Mouse (Mus musculus): ENCODE measurements around the gene E130311K13Rik. TPM values are rescaled to one million over a fixed set of nuclear protein-coding genes. Genes with fewer than 3 reads are reported as not detected.

Gene E130311K13Rik
- polyA plus RNA-seq (2016; fragmentation: Nextera tagmentation; extraction: Ambion mirVana), result 3.4 and 3.8 TPM in 2 replicates

DNA sequence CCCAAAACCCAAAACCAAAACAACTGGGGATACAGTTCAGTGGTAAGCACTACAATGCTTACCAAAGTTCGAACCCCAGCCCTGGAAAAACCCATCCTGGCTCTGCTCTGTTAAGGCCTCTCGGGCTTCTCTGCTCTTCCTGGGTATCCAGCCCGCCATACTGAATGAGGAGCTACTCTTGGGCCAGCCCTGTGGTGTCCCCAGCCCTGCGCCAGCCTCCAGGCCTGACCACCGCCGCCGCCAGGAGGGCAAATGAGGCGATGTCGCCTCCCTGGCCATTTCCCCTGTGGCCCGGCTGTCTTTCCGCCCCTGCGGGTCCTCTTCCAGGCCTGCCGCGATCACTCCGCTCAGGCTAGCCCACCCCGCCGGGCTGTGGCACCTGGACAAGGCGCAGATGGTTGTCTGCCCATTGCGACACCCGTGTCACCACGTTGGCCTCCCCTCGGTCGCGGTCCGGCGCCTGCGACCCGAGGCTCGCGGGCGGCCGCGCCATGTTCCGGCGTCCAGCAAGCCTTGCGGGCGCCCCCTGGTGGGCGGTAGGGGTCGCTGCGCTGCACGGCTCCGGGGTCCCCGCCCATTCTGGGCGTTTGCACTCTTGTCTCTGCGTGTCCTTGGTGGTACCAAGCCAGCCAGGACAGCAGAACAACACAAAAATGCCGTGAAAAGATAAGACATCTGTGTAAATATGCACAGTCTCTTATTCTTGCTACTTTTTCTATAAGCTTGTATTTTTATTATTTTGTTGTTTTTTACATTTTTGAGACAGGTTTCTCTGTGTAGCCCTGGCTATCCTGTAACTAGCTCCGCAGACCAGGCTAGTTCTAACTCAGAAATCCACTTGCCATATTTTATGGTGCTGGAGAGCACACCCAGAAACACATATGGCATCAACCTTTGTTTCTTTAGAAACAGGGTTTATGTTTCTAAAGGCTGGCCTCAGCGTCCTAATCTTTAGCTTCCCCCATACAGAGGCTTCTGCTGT, at the start of gene E130311K13Rik:
E130311K13Rik (minus strand) TSS at position 595 of the 982 bp plus-strand sequence.
- Histone ChIP-seq H3K4me1 (replicated peaks) (0 out of 2 replicates have a peak, but pooled peaks cover 3% of the 10 kb centered on the region), H3K9ac (replicated peaks) (peak within 1 kb of the TSS; percentile 86), H3K4me2 (peak within 1 kb of the TSS; percentile 70), H3K36me3 (no peaks in the 10 kb centered on the region), H3K4me3 (replicated peaks) (peak within 1 kb of the TSS; percentile 69), H3K27me3 (no peaks in the 10 kb centered on the region), H3K27ac (peak within 1 kb of the TSS; percentile 71; the same call in 1 of the 2 replicates), H3K9me3 (no peaks in the 10 kb centered on the region)
- peak; percentile 89 for ATAC-seq (ENCODE audit: insufficient number of reproducible peaks, insufficient read depth, low FRiP score, low TSS enrichment, low read depth)
- WGBS, result 6% methylated on average over 48 of the region's 48 CpGs

DNA sequence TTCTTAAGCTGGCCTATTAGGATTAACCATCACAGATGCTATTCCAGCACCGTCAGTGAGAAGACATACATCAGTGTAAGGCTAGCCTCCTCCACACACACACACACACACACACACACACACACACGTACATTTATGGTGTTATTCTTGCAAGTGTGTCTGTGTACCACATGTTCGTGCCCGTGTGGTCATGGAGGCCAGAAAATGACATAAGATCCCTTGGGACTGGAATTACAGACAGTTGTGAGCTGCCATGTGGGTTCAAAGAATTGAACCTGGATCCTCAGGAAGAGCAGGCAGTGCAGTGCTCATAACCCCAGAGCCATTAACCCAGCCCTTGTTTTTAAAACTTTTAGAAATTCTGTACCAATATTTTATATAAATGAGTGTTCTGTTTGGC, 48.6 kb upstream of the E130311K13Rik start:
- ATAC-seq (ENCODE audit: insufficient number of reproducible peaks, insufficient read depth, low FRiP score, low TSS enrichment, low read depth), result no peak
- WGBS, result 62% methylated on average over 4 of the region's 4 CpGs
- peak overlapping the region; percentile 20; the same call in 1 of the 2 replicates for H3K4me3 ChIP-seq (replicated peaks)
- H3K4me2 ChIP-seq, result peak overlapping the region; percentile 75
- H3K9ac ChIP-seq (replicated peaks), result no peak overlapping the region
- H3K4me1 ChIP-seq (replicated peaks), result peaks cover 17% of the 10 kb centered on the region
- no peaks in the 10 kb centered on the region for H3K9me3 ChIP-seq
- peaks cover 29% of the 10 kb centered on the region for H3K36me3 ChIP-seq
- no peaks in the 10 kb centered on the region for H3K27me3 ChIP-seq
- no peak overlapping the region for H3K27ac ChIP-seq

DNA sequence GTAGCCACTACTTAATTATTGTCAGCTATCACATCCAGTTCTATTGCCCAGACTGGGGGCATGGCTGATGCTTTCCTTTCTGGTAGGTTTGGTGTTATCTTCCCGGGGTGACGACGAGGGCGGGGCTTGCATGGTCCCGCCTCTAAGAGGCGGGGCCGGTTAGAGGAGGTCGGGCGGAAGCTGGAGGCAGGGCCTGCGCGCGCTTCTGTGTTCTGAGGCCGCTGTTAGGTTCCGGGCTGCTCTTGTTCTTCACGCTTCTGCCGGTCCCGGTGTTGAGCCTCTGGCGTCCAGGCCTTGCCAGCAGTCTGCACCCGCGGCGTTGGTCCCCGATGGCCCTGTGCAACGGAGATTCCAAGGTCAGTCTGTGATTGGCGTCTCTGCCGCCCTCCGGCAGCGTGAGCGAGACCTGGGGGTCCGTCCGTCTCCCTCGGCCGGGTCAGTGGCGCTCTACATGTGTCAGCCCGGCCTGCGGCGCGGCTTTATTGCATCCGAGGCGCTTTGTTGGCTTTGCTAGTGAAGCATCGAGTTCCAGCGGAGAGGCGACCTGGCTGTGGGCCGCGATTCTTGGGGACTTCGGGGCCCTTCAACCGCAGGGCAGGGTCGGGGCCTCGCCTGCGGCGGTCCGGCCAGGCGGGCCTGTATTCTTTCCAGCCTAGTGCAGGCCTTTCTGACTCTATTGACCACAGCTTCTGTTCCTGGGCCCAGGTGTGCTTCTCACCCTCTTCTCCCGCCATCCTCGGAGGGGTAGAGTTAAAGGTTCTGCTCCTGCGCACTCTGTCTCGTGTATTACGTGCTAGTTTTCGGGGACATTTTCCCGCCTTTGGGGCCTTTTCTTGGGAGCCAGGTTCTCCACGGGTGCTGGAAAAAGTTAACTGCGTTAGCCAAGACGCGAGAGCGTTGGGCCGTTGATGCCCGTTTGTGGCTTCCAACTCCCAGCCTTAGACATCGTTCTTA, 47.0 kb upstream of the E130311K13Rik start, which contains the start of gene Gmps:
Gmps (plus strand) TSS at position 152 of the 954 bp plus-strand sequence.
- Histone ChIP-seq H3K9me3 (no peaks in the 10 kb centered on the region), H3K4me1 (replicated peaks) (peaks cover 17% of the 10 kb centered on the region), H3K27me3 (no peaks in the 10 kb centered on the region), H3K4me3 (replicated peaks) (peak within 1 kb of the TSS; percentile 91), H3K4me2 (peak within 1 kb of the TSS; percentile 75), H3K9ac (replicated peaks) (peak within 1 kb of the TSS; percentile 94), H3K27ac (peak within 1 kb of the TSS; percentile 95), H3K36me3 (peaks cover 14% of the 10 kb centered on the region)
- WGBS, result under 1% methylated on average over 67 of the region's 67 CpGs
- ATAC-seq (ENCODE audit: insufficient number of reproducible peaks, insufficient read depth, low FRiP score, low TSS enrichment, low read depth), result peak; percentile 94

DNA sequence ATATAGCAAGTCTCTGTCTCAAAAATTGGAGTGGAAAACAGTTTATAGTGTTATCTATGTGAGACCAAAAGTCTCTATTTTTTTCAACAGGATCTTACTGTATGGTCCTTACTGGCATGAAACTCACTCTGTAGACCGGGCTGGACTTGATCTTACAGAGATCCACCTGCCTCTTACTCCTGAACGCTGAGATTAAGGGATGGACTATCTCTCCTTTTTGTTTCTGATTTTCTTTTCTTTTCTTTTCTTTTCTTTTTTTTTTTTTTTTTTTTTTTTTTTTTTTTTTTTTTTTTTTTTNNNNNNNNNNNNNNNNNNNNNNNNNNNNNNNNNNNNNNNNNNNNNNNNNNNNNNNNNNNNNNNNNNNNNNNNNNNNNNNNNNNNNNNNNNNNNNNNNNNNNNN, 36.7 kb upstream of the E130311K13Rik start:
- no peaks in the 10 kb centered on the region for H3K36me3 ChIP-seq
- no peak overlapping the region for H3K4me2 ChIP-seq
- H3K9me3 ChIP-seq, result 0 out of 2 replicates have a peak, but pooled peaks cover 4% of the 10 kb centered on the region
- H3K4me1 ChIP-seq (replicated peaks), result peaks cover 16% of the 10 kb centered on the region; the same call in 1 of the 2 replicates
- H3K27ac ChIP-seq, result no peak overlapping the region
- H3K9ac ChIP-seq (replicated peaks), result no peak overlapping the region
- no peak for ATAC-seq (ENCODE audit: insufficient number of reproducible peaks, insufficient read depth, low FRiP score, low TSS enrichment, low read depth)
- 0 out of 2 replicates have a peak, but pooled peaks cover 5% of the 10 kb centered on the region for H3K27me3 ChIP-seq
- no peak overlapping the region for H3K4me3 ChIP-seq (replicated peaks)
- WGBS, result 73% methylated on average over 2 of the region's 2 CpGs

DNA sequence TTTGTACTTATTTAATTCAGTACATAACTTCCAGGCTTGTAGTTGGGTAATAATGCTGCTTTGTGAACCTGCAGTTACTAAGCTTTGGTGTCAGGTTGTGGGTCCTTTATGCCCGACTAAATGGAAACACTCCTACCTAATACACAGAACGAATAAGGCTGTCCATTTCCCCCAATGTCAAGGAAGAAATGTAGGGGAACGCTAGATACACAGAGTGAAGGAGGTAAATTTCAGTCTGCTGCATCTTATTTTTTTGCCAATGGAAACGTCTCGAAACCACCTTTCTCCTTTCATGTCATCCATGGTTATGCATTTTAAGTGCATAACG, 35.6 kb upstream of the E130311K13Rik start:
- H3K27ac ChIP-seq, result peak overlapping the region; percentile 19; the same call in 1 of the 2 replicates
- peak overlapping the region; percentile 92 for H3K4me3 ChIP-seq (replicated peaks)
- H3K9ac ChIP-seq (replicated peaks), result no peak overlapping the region
- WGBS, result 81% methylated on average over 6 of the region's 6 CpGs
- no peaks in the 10 kb centered on the region for H3K9me3 ChIP-seq
- ATAC-seq (ENCODE audit: insufficient number of reproducible peaks, insufficient read depth, low FRiP score, low TSS enrichment, low read depth), result no peak
- 0 out of 2 replicates have a peak, but pooled peaks cover 5% of the 10 kb centered on the region for H3K27me3 ChIP-seq
- peaks cover 16% of the 10 kb centered on the region; the same call in 1 of the 2 replicates for H3K4me1 ChIP-seq (replicated peaks)
- H3K36me3 ChIP-seq, result no peaks in the 10 kb centered on the region
- H3K4me2 ChIP-seq, result peak overlapping the region; percentile 85

DNA sequence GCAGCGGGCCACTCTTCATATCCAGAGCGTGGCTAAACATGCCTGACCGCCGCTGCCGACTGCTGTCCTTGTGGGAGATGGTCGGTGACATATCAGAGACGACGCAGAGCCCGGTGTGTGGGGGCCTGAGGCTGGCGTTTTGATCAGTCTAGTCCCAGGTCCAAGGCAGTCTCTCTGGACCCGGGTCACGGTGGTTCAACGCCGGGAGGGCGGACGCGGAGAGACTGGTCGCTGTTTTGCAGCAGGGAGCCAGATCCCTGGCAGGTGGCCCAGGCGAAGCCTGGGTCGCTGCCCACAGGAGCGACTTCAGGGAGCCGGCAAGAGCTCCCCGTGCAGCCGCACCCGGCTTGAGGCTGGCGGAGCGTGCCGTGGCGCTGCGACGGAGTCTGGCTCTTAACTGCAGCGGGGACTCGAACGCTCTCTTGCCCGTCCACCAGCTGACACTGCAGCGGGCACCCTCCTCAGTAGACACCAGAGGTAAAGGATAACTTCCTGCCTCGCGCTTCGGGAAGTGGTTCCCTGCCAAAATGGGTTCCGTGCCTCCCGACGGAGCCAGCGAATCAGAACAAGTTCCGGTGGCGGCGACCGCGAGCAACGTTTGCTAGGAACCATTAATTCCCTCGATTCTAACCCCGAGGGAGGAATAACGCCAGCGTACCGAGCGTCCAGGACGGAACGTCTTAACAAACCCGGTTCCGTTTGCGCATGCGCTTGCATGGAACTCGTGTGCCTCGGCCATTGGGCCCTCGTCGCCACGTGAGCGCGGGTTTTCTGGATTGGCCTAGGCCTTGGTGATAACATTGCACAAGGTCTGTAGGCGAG, 35.0 kb upstream of the E130311K13Rik start, which contains the start of gene Slc33a1:
Slc33a1 (minus strand) TSS at position 669 of the 822 bp plus-strand sequence.
- Histone ChIP-seq H3K9ac (replicated peaks) (peak within 1 kb of the TSS; percentile 85), H3K4me1 (replicated peaks) (peaks cover 16% of the 10 kb centered on the region; the same call in 1 of the 2 replicates), H3K27me3 (0 out of 2 replicates have a peak, but pooled peaks cover 5% of the 10 kb centered on the region), H3K36me3 (no peaks in the 10 kb centered on the region), H3K27ac (peak within 1 kb of the TSS; percentile 81), H3K4me3 (replicated peaks) (peak within 1 kb of the TSS; percentile 92), H3K4me2 (peak within 1 kb of the TSS; percentile 85), H3K9me3 (no peaks in the 10 kb centered on the region)
- peak; percentile 91 for ATAC-seq (ENCODE audit: insufficient number of reproducible peaks, insufficient read depth, low FRiP score, low TSS enrichment, low read depth)
- under 1% methylated on average over 69 of the region's 69 CpGs for WGBS

DNA sequence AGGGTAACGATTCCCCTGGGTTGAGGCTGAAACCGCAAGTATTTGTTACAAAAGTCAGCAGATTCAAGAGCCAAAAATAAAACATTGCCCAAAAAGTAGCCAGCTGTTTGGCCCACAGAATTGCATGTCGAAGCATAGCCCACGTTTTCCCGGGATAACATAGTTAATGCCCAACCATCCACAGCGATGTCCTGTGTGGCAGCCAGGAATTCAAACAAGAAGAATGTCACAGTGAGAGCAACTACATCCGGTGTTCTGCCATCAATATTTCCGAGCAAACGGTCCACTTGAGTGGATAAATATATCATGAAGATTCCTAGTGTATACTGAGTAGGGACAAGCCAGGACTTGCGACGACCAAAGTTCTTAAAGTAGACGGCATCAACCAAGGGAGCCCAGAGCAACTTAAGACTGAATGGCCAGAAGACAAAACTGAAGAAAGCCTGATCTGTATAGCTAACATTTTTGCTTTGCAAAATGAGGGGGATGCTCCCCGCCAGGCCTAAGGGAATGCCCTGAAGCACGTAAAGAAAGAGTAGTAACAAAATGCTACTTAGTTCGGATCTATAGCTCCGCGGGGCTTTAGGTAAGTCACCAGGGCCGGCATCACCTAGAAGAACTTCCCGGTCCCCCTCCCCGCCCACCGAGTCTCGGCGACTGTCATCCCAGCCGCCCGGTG, 34.3 kb upstream of the E130311K13Rik start:
- Histone ChIP-seq H3K4me1 (replicated peaks) (peaks cover 16% of the 10 kb centered on the region; the same call in 1 of the 2 replicates), H3K27ac (peak overlapping the region; percentile 81), H3K4me2 (peak overlapping the region; percentile 85), H3K36me3 (no peaks in the 10 kb centered on the region), H3K4me3 (replicated peaks) (peak overlapping the region; percentile 92), H3K9ac (replicated peaks) (peak overlapping the region; percentile 85), H3K9me3 (no peaks in the 10 kb centered on the region), H3K27me3 (0 out of 2 replicates have a peak, but pooled peaks cover 5% of the 10 kb centered on the region)
- peak; percentile 9; the same call in 1 of the 2 replicates for ATAC-seq (ENCODE audit: insufficient number of reproducible peaks, insufficient read depth, low FRiP score, low TSS enrichment, low read depth)
- WGBS, result 9% methylated on average over 25 of the region's 25 CpGs

DNA sequence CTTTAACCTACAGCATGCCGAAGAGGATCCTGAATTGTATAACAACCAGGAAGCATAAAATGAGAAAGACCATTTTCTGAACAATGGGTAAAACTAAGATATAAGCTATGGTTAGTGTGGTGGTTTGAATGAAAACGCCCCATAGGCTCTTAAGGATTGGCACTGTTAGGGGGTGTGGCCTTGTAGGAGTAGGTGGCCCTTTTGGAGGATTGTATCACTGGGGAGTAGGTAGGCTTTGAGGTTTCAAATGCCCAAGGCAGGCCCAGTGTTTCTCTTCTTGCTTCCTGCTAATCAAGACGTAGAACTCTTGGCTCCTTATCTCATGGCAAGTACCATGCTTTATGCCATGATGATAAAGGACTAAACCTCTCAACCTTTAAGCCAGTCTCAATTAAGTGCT, 20.6 kb upstream of the E130311K13Rik start:
- no peak overlapping the region for H3K27ac ChIP-seq
- H3K4me1 ChIP-seq (replicated peaks), result no peaks in the 10 kb centered on the region
- no peaks in the 10 kb centered on the region for H3K27me3 ChIP-seq
- ATAC-seq (ENCODE audit: insufficient number of reproducible peaks, insufficient read depth, low FRiP score, low TSS enrichment, low read depth), result no peak
- no peaks in the 10 kb centered on the region for H3K9me3 ChIP-seq
- H3K4me2 ChIP-seq, result no peak overlapping the region
- peaks cover 20% of the 10 kb centered on the region for H3K36me3 ChIP-seq
- WGBS, result 85% methylated on average over 3 of the region's 3 CpGs
- no peak overlapping the region for H3K9ac ChIP-seq (replicated peaks)
- no peak overlapping the region for H3K4me3 ChIP-seq (replicated peaks)

DNA sequence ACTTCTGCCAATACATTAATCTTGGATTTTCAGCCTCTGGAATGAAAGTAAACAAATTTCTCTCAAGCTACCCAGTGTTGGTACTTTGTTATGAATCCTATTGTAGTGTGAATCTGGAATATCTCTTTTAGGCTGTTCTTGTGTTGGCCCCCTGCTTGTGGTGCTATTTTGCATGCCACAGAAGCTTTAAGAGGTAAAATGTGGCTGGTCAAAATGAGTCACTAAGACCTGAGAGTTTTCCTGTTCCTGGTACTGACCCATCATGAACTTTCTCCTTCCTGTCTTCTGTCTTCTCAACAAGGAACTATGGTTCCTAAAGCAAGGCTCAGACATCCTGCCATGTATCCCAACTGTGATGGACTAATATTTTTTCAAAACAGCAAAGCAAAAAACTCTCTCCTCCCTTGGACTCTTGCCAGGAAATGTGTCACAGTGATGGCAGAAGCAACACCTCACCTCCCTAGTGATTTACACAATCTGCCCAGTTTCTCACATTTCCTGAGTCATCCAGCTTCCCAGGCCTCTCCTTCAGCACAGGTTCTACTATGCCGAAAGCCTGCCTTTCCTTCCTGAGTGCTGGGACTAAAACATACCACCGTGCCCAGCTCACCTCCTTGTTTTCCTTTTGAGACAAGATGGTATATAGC, 12.1 kb upstream of the E130311K13Rik start:
- H3K27ac ChIP-seq, result no peak overlapping the region
- H3K4me3 ChIP-seq (replicated peaks), result no peak overlapping the region
- no peaks in the 10 kb centered on the region for H3K4me1 ChIP-seq (replicated peaks)
- ATAC-seq (ENCODE audit: insufficient number of reproducible peaks, insufficient read depth, low FRiP score, low TSS enrichment, low read depth), result no peak
- H3K36me3 ChIP-seq, result peaks cover 18% of the 10 kb centered on the region
- H3K27me3 ChIP-seq, result no peaks in the 10 kb centered on the region
- H3K9me3 ChIP-seq, result no peaks in the 10 kb centered on the region
- H3K9ac ChIP-seq (replicated peaks), result no peak overlapping the region
- WGBS, result 86% methylated on average over 2 of the region's 2 CpGs
- no peak overlapping the region for H3K4me2 ChIP-seq

Data from limb, embryonic 12.5 days (tissue).